Mouse (Mus musculus): ENCODE data around the gene Fgd5. TPM values are rescaled to one million over a fixed set of nuclear protein-coding genes. Genes with fewer than 3 reads are reported as not detected.

The Fgd5 gene
- 13.3 TPM for polyA plus RNA-seq (2014; fragmentation: Illumina TruSeq; extraction: RNeasy Lipid Tissue Mini Kit (QIAGEN cat#74804))

DNA sequence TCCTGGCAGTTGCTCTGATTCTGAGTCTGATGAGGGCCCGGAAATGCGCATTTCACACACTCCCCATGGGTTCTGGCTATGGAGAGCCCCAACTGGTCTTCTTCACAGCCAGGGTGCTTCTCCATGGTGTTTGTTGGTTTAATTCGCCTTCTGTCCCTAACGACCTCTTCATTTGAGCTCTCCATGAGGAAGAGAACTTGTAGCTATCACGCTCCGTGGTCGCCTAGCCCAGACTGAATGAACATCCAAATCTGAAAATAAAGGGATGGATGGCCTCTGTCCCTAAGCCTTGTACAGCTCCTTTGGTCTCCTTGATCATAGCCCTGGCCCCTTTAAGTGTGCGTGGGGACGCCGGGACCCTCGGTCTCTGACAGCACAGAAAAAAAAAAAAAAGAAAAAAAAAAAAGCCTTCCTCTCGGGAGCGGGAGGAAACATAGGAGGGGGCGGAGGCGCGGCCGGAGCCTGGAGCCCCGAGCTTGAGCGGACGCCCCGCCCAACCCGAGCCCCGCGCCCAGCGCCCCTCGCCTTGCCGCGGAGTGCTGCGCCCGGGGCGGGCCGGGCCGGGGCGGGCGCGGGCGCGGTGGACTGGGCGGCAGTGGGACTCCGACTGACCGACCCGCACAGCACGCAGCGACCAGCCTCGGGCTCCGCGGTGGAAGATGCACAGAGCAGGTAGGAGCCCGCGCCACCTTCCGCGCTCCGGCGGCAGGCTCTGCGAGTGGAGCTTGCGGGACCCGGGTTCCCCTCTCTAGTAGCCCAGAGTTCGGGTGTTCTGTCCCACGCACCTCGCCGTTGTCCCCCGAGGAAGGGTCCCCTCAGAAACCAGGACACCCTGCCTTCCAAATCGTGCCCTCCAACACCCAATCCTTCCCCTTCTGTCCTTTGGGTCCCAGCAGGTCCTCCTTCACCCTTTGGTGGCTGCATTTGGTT is at the start of gene Fgd5:
Fgd5 (plus strand) TSS at position 508 of the 930 bp plus-strand sequence.

DNA sequence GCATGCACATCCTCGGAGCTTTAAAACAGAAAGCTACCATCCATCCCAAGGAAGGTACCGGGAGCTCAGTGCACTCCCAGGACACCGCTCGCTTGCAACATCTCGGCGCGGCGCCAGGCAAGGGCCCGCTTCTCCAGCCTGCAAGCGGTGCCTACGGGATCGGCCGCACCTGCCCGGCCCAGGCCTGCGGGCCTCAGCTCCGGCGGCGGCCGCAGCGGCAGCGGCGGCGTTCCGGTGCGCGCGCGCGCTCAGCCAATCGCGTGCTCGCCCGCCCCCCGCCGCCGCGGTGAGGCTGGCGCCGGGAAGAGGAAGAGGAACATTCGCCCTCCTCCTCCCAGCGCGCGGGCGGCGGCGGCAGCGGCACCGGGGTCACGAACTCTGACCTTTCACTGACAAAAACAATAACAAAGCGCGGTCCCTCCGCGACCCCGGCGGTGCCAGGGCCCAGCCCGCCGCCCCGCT is 112.5 kb downstream of the Fgd5 start, which contains the start of gene Nr2c2:
Nr2c2 (plus strand) TSS at position 261 of the 462 bp plus-strand sequence.

Other genes with a start within 250 kb of the Fgd5 start
- gene Grip2, start 151.6 kb upstream of the Fgd5 start, polyA plus RNA-seq (2014; fragmentation: Illumina TruSeq; extraction: RNeasy Lipid Tissue Mini Kit (QIAGEN cat#74804)): not detected
- 130 TPM for gene Ccdc174, start 100.8 kb upstream of the Fgd5 start, polyA plus RNA-seq (2014; fragmentation: Illumina TruSeq; extraction: RNeasy Lipid Tissue Mini Kit (QIAGEN cat#74804))
- 1.3 TPM for gene 4930590J08Rik, start 76.1 kb upstream of the Fgd5 start, polyA plus RNA-seq (2014; fragmentation: Illumina TruSeq; extraction: RNeasy Lipid Tissue Mini Kit (QIAGEN cat#74804))
- gene Nr2c2, start 112.5 kb downstream of the Fgd5 start, polyA plus RNA-seq (2014; fragmentation: Illumina TruSeq; extraction: RNeasy Lipid Tissue Mini Kit (QIAGEN cat#74804)): 54.4 TPM
- 14.1 TPM for gene Mrps25, start 205.2 kb downstream of the Fgd5 start, polyA plus RNA-seq (2014; fragmentation: Illumina TruSeq; extraction: RNeasy Lipid Tissue Mini Kit (QIAGEN cat#74804))
- 27.9 TPM for gene Rbsn, start 236.0 kb downstream of the Fgd5 start, polyA plus RNA-seq (2014; fragmentation: Illumina TruSeq; extraction: RNeasy Lipid Tissue Mini Kit (QIAGEN cat#74804))

Data from ovary, adult 10 weeks (tissue).